Mouse (Mus musculus) thymus, postnatal 10 days (tissue): ENCODE measurements around the gene Gm8180.
"Not testable (repeated sequence)": the region's sequence is repeated elsewhere in the genome, so short reads cannot be mapped to it uniquely, and the experiment has no call there.

Experiments
- DNase-seq, 2 experiments: peaks; one replicate each; pipeline ENCODE4 v3.0.0; 2021; ENCODE audit warnings: low spot score in 2 of 2

Gene Gm8180

DNA sequence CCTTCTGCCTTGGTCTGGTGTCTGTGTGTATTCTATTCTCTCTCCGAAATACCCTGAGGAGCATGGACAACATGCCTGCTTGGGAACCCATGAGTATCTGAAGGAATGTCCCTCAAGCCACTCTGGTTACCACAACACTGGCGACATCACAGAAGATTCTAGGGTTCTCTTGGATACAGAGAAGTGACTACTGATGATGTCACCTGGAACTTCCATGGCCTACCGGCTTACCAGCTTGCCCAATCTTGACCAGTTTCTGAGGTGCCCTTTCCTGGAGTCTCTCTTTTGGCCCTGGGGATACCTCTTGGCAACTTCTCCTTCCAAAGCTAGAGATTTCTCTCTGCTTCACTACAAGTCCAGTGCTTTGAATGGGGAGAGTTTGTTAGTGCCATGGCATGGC lies at the start of gene Gm8180:
Gm8180 (minus strand) TSS at position 101 of the 400 bp plus-strand sequence.
- not testable (repeated sequence) for DNase-seq

DNA sequence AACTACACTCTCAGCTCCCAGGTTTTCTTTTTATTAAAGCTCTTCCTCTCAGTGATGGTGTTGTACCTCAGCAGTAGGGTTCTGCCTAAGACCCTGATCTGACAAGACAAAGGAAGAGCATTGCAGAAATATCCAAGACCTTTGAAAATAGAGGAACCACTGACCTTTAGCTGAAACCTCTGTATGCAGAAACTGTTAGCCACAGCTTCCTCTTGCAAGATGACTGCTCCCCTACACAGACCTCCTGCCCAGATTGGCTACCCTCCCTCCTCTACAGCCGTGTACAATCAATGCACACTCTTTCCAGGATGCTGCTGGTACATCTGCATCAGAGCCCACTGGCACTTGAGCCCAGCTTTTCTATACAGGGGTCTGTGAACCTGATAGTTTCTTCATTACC lies 45.8 kb upstream of the Gm8180 start:
- not testable (repeated sequence) for DNase-seq

DNA sequence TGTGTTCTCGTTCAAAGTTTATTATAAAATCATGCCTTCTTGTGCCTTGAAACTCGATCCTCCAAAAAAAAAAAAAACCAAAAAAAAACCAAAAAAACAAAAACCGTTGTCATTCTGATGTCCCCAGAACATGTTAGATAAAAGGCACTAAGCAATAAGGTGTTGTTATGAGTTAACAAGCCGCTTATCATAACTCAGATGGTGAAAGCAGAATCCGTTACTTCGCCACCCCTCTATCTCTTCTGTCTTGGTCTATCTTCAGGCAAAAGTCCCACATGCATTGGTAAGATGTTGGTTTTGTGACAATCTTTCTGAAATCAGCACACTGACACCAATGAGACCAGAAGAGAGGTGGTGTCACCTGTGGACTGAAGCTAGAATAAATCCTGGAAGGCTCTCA lies 39.6 kb upstream of the Gm8180 start:
- not testable (repeated sequence) for DNase-seq

DNA sequence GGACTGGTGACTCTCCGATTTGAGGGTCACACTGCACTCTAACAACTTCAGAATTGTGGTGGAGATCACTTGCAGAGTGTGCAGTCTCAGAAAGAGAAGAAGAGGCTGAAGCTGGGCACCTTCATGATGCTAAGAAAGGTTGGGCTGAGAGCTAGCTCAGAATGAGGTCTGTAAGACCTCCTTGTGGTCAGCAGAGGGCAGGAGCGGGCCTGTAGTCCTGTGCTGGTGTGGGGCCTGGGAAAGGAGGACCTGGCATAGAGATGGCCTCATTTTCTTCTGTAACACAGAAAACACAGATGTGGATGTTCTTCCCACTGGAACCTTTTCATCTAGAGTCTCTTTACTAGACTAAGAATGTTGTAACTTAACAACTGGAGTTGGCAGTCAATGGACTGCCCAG lies 37.3 kb upstream of the Gm8180 start:
- DNase-seq = not testable (repeated sequence)

DNA sequence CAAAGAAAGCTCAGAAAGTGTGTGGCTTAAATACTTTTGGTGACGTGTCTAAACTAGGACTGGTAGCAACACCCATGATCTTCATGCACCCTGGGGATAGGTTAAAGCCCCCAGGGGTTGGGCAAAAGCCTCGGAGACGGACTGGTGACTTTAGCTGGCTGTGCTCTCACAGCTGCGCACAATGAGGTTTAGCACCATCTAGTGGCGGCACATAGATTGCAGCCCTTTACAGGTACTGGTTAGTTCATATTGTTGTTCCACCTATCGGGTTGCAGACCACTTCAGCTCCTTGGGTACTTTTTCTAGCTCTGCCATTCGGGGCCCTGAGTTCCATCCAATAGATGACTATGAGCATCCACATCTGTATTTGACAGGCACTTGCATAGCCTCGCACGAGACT lies 27.9 kb upstream of the Gm8180 start:
- DNase-seq = not testable (repeated sequence)

DNA sequence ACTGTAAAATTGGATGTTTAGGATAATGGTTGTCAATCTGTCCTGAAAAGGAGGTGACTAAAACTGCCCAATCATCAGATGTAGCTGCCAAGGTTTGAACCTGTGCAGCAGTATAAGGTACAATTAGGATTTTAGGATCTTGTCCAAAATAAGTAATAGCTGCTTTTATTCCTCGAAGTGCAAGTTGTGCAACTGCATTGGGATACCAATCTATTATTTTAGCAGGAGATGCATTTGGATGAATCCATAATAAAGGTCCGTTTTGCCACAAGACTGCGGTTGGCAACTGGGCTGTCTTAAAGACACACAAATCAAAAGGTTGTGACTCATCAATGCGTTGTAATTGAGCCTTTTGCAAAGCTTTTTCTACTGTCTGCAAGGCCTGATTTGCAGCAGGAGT lies 23.6 kb upstream of the Gm8180 start:
- not testable (repeated sequence) for DNase-seq

DNA sequence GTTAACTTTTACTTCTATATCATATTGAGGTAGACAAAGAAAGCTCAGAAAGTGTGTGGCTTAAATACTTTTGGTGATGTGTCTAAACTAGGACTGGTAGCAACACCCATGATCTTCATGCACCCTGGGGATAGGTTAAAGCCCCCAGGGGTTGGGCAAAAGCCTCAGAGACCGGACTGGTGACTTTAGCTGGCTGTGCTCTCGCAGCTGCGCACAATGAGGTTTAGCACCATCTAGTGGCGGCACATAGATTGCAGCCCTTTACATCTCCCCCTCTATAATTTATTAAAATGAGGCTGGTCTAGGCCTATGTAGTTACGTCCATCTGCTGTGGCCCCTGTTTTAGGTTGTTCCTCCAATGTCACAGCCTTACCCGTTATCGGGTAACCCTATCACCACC lies 19.9 kb upstream of the Gm8180 start:
- DNase-seq = not testable (repeated sequence)

DNA sequence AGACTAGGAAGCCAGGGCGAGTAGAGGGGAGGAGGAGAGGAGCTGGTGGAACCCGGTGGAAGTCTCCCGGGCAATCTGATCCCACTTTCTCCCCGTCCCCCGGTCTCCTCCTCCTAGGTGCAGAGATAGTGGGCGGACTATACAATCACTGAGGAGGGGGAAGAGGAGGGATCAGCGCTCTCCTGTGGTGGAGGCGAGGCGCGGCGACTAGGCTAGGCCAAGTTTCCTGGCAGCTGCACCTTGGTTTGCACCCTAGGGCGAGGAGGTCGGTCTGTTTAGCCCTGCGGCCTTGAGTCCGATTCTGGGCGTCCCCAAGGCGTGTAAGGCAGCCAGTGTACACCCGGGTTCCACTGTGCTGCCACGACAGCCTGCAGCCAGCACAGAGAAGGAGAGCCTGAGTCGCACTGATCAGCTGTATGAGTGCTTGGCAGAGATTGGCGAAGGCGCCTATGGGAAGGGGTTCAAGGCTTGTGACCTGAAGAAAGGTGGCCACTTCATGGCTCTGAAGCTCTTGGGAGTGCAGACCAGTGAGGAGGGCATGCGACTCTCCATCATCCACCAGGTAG lies 12.4 kb upstream of the Gm8180 start:
- DNase-seq = not testable (repeated sequence)

DNA sequence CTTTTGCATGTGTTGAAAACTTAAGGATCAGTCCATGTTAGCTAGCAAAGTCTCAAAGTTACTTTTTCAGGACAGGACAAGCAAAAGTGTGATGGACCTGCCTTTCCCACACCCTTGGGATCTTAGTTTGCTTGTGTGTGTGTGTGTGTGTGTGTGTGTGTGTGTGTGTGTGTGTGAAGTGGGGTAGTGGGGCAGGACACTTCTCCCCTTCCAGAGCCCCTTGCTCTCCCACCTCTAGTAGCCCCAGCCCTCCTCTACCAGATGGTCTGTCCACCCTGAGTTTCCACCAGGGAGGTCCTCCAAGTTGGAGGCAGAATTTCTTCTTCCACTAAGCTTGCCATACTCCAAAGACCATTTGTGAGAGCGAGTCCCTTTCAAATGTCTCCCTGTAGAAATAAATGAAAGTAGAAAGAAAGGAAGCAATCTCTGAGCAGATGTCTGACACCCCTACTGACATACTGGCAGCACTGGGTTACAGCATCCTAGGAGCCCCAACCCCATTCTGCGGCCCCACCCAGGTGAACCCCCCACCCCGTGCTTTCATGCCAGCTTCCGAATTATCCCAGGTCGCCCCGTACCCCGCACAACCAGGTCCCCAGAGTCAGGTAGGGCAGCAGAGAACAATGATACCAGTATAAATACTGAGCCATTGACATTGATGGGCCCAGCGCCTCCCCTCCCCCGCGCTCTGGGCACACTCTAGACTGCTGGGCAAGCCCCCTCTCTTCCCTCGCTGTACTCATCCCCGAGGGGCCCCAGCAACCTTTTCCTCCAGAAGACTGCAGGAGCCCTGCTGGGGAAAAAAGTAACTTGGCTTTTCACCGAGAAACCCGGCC lies 11.7 kb upstream of the Gm8180 start:
- DNase-seq = no peak

DNA sequence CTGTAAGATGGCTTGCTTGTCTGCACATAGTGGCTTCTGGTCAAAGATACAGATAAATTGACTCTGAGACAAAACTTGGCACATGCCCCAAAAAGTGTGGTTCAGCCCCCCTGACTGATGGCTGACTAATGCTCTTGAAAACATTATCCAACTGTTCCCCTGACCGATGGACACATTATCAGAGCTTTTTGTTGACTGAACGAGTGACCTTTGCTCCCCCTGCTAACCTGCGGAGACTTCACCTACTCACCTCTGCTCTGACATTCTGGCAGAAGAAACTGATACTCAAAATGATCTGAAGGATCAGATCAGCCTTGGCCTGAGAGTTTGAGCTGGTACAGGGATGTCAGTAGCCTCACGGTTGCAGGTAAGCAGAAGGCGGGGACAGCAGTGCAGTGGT lies 9.3 kb upstream of the Gm8180 start:
- not testable (repeated sequence) for DNase-seq

DNA sequence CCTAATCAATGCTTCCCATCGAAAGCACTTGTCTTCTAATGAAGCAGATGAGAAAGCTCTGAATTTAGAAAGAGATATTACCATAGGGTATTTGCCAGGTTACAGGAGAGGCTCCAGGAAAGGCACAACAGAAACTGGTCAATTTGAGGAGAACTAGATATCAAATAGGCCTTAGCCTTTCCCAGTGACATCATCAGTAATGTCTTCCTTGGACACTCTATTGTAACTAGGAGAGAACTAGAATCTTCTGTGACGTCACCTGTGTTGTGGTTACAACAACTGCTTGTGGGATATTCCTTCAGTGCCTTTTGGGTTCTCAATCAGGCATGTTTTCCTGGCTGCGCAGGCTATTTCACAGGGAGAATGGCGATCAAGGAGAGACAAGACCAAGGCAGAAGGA lies 37.0 kb downstream of the Gm8180 start, which contains the start of gene Gm6526:
Gm6526 (plus strand) TSS at position 301 of the 400 bp plus-strand sequence.
- not testable (repeated sequence) for DNase-seq
